Mouse (Mus musculus) layer of hippocampus, postnatal 14 days (tissue): Measurements from ENCODE around the gene Lrrc47. TPM values are rescaled to one million over a fixed set of nuclear protein-coding genes. Genes with fewer than 3 reads are reported as not detected.

ENCODE experiments used
- DNase-seq, 2 experiments: peaks; one replicate each; pipeline ENCODE4 v3.0.0; 2021 to 2022; ENCODE audit warnings: low spot score in 2 of 2, mixed read lengths in 1 of 2
- long read RNA-seq, 2 experiments: library from polyadenylated mRNA; stranded (forward); transcript quantifications; one replicate each; pipeline ENCODE4 v2.0.0; 2021
- total RNA-seq, 2 experiments: library from RNA; stranded (reverse); gene quantifications; 2 replicates each; pipeline ENCODE4 v1.2.3; 2021

The Lrrc47 gene
- total RNA-seq, result 10 to 100 TPM; 49.4 to 67.7 TPM
- long read RNA-seq, experiment 1, transcript Lrrc47-205 (7 exons, 3,468 nt), result major isoform, 24 of 63 reads
- long read RNA-seq, experiment 1, partial matches to known transcripts, result 2 of 63 reads
- long read RNA-seq, experiment 1, other reads (novel, unspliced or antisense), result 37 of 63 reads
- long read RNA-seq, experiment 2, transcript Lrrc47-205 (7 exons, 3,468 nt), result major isoform, 28 of 73 reads
- long read RNA-seq, experiment 2, partial matches to known transcripts, result 7 of 73 reads
- long read RNA-seq, experiment 2, other reads (novel, unspliced or antisense), result 38 of 73 reads

GRCm38 (mm10) chr4:154011646-154012089, at the start of gene Lrrc47:
TSS of gene Lrrc47 (plus strand) at chr4:154011731.
- peak; percentile 79 to 88 for DNase-seq

- peak in 1 of 2 experiments; percentile 34 for DNase-seq
These were observed 48.9 kb upstream of the Lrrc47 start for GRCm38 (mm10) chr4:153962631-153963030.

GRCm38 (mm10) chr4:153966651-153967050, 44.9 kb upstream of the Lrrc47 start:
- DNase-seq, result no peak

GRCm38 (mm10) chr4:153967556-153967955, 44.0 kb upstream of the Lrrc47 start:
- no peak for DNase-seq

- DNase-seq, result no peak
These were observed 43.5 kb upstream of the Lrrc47 start for GRCm38 (mm10) chr4:153968063-153968462.

- DNase-seq, result peak; percentile 94 to 97
These were observed 36.9 kb upstream of the Lrrc47 start, which contains the start of the genes Dffb and Cep104 for GRCm38 (mm10) chr4:153974431-153975291. TSS of gene Dffb (minus strand) at chr4:153975126. TSS of gene Cep104 (plus strand) at chr4:153975194.

- DNase-seq, result no peak
These were observed 36.3 kb upstream of the Lrrc47 start for GRCm38 (mm10) chr4:153975292-153975662.

- DNase-seq, result no peak
These were observed 35.8 kb upstream of the Lrrc47 start for GRCm38 (mm10) chr4:153975768-153976167.

- no peak for DNase-seq
These were observed 32.3 kb upstream of the Lrrc47 start for GRCm38 (mm10) chr4:153979243-153979642.

GRCm38 (mm10) chr4:153980470-153980869, 31.1 kb upstream of the Lrrc47 start:
- no peak for DNase-seq

GRCm38 (mm10) chr4:153992715-153993114, 18.8 kb upstream of the Lrrc47 start:
- no peak for DNase-seq

GRCm38 (mm10) chr4:153993505-153993904, 18.0 kb upstream of the Lrrc47 start:
- no peak for DNase-seq

GRCm38 (mm10) chr4:154005488-154005887, 6.0 kb upstream of the Lrrc47 start:
- DNase-seq, result no peak

GRCm38 (mm10) chr4:154006264-154006663, 5.3 kb upstream of the Lrrc47 start:
- no peak for DNase-seq

GRCm38 (mm10) chr4:154007759-154008158, 3.8 kb upstream of the Lrrc47 start:
- DNase-seq, result no peak

GRCm38 (mm10) chr4:154010907-154011645, 455 bp upstream of the Lrrc47 start:
- DNase-seq, result no peak

- no peak for DNase-seq
These were observed 776 bp downstream of the Lrrc47 start for GRCm38 (mm10) chr4:154012132-154012882.

GRCm38 (mm10) chr4:154015476-154015875, 3.9 kb downstream of the Lrrc47 start:
- no peak for DNase-seq

GRCm38 (mm10) chr4:154019571-154019970, 8.0 kb downstream of the Lrrc47 start:
- DNase-seq, result no peak

- no peak for DNase-seq
These were observed 9.9 kb downstream of the Lrrc47 start for GRCm38 (mm10) chr4:154021432-154021831.

- peak in 1 of 2 experiments; percentile 49 for DNase-seq
These were observed 10.9 kb downstream of the Lrrc47 start for GRCm38 (mm10) chr4:154022407-154022806.
